Mouse (Mus musculus) A20 (cell line): Measurements from ENCODE around the gene Bace2.

Experiments
- DNase-seq: peaks from one replicate; pipeline ENCODE4 v3.0.0-alpha.2; 2011; ENCODE audit warnings: low read depth, low spot score

Bace2 gene

GRCm38 (mm10) chr16:97401741-97402140 lies 45.2 kb downstream of the Bace2 start:
- DNase-seq = peak; percentile 9

- no peak for DNase-seq
Observed at GRCm38 (mm10) chr16:97402213-97402785, 45.8 kb downstream of the Bace2 start.

GRCm38 (mm10) chr16:97405476-97406012 lies 49.0 kb downstream of the Bace2 start:
- no peak for DNase-seq

DNA sequence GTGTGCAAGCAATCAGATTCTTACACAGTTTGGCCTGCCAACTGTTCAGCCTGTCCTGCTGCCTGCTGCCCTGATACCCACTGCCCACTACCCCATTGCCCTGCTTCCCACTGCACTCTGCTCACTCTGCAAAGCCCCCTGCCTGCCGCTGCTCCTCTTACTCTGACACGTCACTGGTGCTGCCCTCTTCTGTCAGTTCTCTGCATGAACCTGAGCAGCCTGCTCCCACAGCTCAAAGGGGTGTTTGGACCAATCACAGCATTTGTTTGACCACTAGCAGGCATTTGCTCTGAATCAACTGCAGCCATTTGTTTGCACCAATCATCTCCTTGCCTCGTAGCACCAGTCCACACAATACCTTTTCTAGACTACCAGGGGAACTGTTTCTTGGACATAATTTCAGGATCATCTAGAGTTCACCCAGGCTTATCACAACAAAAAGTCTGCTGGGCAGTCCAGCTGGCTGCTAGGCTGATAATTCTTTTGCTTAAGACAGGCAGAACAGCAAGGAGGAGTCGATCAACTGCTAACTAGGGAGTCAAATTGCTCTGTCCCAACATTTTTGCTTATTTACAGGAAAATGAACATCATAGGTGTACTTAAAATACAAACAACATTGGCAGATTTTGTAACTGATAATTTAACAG lies 61.5 kb downstream of the Bace2 start:
- DNase-seq = peak; percentile 32

DNA sequence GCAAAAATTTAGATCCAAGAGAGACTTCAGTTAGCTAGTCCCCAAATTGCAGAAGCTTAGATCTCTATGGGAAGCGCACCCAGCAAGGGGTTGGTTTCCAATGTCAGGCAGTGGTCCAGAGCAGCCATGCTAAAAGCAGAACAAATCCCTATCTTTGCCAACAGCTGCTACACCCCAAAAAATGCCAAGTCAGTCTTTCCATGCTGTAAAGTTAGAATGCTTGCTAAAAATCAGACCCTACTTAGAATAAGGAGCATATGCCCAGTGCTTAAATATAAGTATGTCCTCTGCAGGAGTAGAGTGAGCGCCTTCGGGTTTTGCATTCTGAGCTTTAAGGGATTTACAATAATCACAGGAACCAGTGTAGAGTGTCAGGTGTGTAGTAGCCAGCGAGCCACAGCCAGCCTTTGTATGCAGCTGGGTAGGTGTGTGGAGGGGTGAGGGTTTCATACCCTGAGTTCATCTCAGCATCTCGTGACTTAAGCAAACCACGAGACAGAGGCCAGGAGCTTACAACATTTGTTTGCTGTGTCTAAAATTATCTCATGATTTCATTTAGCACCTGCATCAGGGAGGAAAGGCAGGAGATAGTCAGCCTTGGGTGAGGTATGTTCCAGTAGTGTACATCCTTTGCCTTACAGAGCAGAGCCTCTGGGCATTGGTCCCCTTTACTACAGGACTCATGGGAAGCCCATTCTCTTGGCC lies 62.4 kb downstream of the Bace2 start:
- no peak for DNase-seq

- DNase-seq = no peak
Observed at GRCm38 (mm10) chr16:97421671-97422070, 65.1 kb downstream of the Bace2 start.

GRCm38 (mm10) chr16:97423627-97424026 lies 67.1 kb downstream of the Bace2 start:
- no peak for DNase-seq

DNA sequence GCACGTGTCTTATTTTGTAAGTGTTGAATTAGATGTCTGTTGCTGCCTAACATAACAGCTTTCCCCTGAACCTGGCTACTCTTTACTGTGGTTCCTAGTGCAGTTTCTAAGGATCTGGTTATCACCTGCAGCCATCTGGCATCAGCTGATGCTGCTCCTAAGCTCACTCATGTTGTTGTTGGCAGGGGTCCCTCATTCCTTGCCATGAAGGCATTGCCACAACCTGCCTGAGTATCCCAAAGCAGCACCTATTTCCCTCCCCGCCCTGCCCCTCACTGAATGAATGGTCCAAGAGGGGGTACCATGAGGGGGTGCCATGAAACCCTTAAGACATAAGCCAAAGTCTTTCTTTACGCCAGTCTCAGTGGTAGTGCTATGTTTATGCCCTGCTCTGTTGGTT lies 71.5 kb downstream of the Bace2 start:
- DNase-seq = no peak

GRCm38 (mm10) chr16:97430091-97430490 lies 73.5 kb downstream of the Bace2 start:
- no peak for DNase-seq

- no peak for DNase-seq
Observed at GRCm38 (mm10) chr16:97431328-97431727, 74.8 kb downstream of the Bace2 start.

- no peak for DNase-seq
Observed at GRCm38 (mm10) chr16:97434206-97434605, 77.7 kb downstream of the Bace2 start.

DNA sequence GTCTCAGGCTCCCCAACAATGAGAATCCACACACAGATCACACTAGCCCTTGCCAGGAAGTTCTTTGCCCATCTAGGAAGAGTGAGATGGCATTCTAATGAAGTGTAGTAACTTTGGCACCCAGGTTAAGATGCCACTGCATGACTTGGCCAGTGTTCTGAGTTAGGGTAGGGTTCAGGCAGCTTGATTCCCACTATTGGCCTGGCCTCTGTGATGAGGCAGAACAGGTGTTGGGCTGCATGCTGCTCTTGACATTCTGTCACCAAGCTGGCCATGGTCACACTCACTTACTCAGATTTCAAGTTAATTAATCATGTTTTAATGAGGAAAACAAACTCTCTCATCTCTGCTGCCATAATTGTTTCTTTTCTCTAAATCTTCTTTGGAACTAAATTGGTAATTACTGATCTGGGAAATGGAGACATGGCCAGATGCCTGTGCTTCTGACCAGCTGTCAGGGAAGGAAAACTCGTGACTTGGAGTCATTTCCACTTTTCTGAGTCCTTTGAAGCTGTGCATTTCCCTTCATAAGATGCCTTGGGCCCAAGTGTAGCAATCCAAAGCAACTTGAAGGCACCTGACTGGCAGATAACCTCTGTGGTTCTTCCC lies 81.0 kb downstream of the Bace2 start:
- no peak for DNase-seq

DNA sequence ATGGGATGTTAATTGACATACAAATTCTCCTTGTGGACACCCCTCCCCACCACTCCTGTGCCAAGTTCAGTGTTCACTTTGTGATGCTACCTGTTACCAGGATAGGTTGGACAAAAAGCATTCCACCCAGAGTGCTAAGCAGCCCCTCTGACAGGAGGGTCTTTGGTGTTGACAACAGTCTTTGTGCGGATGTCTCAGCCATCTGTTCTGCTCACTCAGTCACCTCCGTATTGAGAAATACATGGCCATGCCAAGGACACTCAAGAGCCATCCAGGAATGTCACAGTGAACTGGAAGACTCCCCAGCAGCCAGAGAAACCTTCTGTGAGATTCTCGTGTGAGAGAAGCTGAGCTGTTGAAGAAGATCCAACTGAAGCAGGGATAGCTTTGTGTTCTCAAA lies 81.6 kb downstream of the Bace2 start:
- no peak for DNase-seq

- DNase-seq = no peak
Observed at GRCm38 (mm10) chr16:97441967-97442366, 85.4 kb downstream of the Bace2 start.

DNA sequence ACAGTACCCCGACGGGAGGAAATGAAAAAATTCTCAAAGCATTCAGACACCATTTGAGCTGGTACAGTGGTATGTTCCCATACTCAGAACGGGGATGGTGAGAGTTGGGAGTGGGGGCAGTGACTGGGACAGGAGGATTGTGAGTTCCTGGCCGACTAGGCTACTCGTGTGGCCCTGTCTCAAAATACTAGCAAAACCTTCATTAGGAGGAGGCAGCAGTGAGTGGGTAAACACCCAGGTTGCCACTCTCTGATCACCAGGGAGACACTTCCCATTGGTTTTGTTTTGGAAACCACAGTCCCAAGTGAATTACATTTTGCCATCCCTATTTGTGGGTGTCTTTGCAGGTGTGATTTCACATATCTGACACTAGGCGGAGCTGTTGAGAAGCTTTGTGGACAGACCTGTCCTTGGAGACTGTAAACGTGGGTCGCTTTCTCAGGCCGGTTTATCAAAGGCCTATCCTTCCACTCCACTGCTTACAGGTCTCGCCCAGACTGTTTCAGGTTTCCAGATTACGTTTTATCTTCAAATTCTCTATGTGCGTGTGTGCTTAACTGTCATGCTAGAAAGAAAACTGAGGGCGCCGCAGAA lies 87.2 kb downstream of the Bace2 start:
- peak; percentile 55 for DNase-seq

DNA sequence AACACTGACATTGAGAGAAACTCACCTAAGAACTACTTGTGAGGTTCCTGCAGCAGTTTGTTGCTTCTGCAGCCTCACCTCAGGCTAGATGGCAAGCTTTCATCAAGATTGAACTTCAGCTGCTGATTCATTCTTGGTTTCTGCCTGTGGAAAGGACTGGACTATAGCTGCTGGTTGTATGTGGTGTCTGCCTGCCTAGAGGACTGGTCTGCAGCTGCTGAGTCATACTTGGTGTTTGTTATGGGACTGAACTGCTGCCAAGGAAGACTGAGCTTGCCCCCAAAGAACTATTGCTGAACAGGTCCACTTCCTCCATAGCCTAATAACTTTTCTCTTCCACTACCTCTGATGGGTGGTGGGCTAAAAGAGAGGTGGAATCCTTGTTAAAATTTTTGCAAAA lies 90.8 kb downstream of the Bace2 start:
- no peak for DNase-seq

DNA sequence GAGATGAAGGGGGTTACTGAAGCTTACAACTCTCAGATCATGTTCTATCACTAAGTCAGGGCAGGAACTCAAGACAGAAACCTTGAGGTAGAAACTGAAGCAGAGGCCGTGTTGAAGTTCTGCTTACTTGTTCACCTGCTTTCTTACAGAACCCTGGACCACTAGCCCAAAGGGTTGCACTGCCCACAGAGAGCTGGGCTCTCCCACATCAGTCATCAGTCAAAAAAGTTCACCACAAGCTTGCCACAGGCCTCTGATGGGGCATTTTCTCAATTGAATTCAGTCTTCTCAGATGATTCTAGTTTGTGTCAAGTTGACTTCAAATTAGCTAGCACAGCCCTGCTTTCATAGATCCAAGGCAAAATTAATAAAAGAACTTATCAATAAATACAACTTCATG lies 103.3 kb downstream of the Bace2 start:
- no peak for DNase-seq

DNA sequence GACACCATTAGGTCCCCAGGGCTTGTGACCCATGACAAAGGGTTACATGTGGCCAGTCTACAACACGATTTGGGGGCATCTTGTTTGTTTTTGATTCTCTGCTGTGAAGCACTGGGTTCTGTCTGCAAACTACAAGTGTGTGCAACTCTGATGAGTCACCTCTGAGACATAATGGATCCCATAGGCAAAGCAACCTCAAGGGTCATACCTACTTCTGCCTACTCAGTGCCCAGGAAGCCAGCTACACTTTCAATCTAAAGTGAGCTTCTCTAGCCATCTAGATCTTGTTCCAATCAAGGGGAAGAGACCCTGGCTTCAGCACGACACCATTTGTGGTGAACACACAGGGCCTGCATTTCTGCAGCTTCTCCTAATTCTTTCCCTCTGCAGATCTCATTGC lies 104.7 kb downstream of the Bace2 start:
- no peak for DNase-seq

DNA sequence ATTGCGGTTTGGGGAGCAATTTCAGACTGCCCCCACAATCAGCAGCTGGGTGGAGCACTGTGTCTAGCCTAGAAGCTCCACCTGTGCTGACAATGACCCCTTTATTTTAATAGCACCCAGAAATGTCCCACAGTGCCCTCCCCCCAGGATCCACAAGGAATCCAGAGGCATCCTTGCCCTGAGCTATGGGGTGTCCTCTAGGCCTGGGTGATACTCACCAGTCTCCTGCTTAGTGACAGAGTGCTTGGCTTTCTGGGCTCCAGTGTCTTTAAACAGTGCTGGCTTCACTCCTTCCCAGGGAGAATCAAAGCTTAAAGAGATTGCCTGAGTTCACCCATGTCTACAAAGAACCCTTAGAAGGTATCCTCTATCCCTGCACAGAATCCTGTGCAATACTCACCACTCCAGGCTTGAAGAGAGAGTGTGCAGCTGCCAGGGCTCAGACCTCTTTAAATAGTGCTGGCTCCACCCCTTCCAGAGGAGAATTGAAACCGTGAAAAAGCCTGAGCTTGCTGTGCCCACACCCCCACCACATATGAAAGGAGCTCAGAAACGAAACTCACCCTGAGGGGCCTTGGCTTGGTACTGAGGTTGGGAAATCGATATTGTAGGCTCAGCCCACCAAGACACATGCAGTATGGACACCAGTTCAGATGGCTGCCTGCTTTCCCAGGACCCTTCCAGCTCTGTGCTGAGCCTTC lies 106.1 kb downstream of the Bace2 start, which contains the start of gene Mx1:
TSS of gene Mx1 (minus strand) at position 427 of the 701 bp plus-strand sequence.
- DNase-seq = peak; percentile 49

DNA sequence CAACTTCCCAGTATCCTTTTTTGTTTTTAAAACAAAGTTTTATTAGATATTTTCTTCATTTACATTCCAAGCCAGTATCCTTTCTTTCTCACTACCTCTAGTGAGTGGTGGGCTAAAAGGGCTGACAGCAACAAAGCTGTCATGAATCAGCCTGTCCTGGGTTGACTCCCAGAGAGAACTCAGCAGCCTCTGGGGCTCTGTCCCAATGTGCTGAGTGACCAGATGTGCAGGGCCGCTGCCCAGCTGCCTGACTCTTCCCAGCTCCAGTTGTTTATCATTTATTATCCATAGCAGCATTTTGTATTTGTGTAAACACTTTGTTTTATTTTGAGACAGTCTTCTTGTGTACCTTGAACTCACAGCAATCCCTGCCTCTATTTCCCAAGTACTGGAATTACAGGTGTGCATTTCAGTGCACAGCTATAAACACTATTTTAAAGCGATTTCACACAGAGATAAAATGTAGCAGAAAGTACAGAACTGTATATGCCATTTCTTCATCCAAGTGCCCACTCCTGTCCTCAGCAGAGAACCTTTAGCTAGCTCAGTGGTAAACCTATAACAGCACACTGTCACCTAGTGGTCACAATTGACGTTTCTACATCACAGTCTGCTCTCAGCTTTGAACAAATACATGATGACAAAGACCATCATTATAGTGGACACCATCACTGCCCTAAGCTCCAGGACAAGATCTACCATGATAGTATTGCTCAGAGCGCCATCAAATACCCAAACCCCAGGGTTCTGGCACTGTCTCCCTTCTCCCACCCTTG lies 109.8 kb downstream of the Bace2 start:
- DNase-seq = peak; percentile 37
